Mouse (Mus musculus) liver, embryonic 16.5 days (tissue): ENCODE measurements around the gene Dthd1. TPM values are rescaled to one million over a fixed set of nuclear protein-coding genes. Genes with fewer than 3 reads are reported as not detected.

Source experiments
- ATAC-seq: fragments of 200-750 bp; cut with Nextera tagmentation; 2 replicates; pipeline ENCODE4 v1.8.0; 2017; ENCODE audit warnings: low read depth, mild to moderate bottlenecking, moderate number of reproducible peaks, moderate library complexity
- H3K27ac ChIP-seq: fragments of 300-500 bp; sonication (generic); 2 replicates; pipeline ENCODE4 v1.5.1; 2014; ENCODE audit warnings: mild to moderate bottlenecking, low read length
- H3K27me3 ChIP-seq: fragments of 300-500 bp; sonication (generic); 2 replicates; pipeline ENCODE4 v1.6.1; 2014; ENCODE audit warnings: low read depth, low read length, mixed read lengths; ENCODE audit not compliant: control insufficient read depth, insufficient read depth
- H3K36me3 ChIP-seq: fragments of 300-500 bp; sonication (generic); 2 replicates; pipeline ENCODE4 v1.6.1; 2014; ENCODE audit warnings: mild to moderate bottlenecking; ENCODE audit not compliant: control insufficient read depth, insufficient read depth
- H3K4me1 ChIP-seq: fragments of 300-500 bp; sonication (generic); 2 replicates; pipeline ENCODE4 v1.6.1; 2014; ENCODE audit warnings: low read depth, low read length, mixed read lengths; ENCODE audit not compliant: control insufficient read depth
- H3K4me2 ChIP-seq: fragments of 300-500 bp; sonication (generic); 2 replicates; pipeline ENCODE4 v1.6.1; 2014; ENCODE audit warnings: low read depth, low read length, mixed read lengths
- H3K4me3 ChIP-seq: fragments of 300-500 bp; sonication (generic); 2 replicates; pipeline ENCODE4 v1.5.1; 2014; ENCODE audit warnings: low read depth, mild to moderate bottlenecking, low read length
- H3K9ac ChIP-seq: fragments of 300-500 bp; sonication (generic); 2 replicates; pipeline ENCODE4 v1.6.1; 2014; ENCODE audit warnings: low read depth, low read length
- H3K9me3 ChIP-seq: fragments of 300-500 bp; sonication (generic); replicated peaks from 2 replicates; pipeline ENCODE4 v1.6.1; 2016; ENCODE audit warnings: low read length; ENCODE audit not compliant: control insufficient read depth
- polyA plus RNA-seq: library from polyadenylated mRNA; unstranded; fragments of >200 nt; fragmentation: Nextera tagmentation; extraction: Ambion mirVana; gene quantifications from 2 replicates; pipeline ENCODE4 v1.2.1, GENCODE M21; 2015

Dthd1 gene
- polyA plus RNA-seq, 1 experiment from 2014 or later = not detected

DNA sequence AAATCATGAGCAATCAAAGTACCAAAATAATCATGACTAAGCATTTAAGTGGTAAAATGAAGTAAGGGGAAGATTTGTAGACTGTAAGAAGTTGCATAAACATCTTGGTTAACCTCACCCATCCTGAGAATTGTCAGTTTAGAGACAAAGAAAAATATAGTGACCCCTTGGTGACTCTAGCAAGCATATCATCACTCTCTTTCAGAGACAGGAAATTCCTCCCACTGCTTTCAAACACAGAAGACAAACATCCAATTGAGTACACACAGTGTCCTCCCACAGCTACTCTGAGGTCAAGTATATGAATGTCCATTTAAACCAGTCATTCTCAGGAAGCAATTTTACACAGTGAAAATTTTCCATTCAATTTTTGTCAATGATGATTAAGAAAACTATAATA is 111.0 kb downstream of the Dthd1 start:
- no peak for ATAC-seq
- Histone ChIP-seq H3K27ac (no peak overlapping the region), H3K4me3 (no peak overlapping the region), H3K9me3 (no peaks in the 10 kb centered on the region), H3K4me2 (no peak overlapping the region), H3K27me3 (no peaks in the 10 kb centered on the region), H3K36me3 (no peaks in the 10 kb centered on the region), H3K4me1 (no peaks in the 10 kb centered on the region), H3K9ac (no peak overlapping the region)

Other genes with a start within 250 kb of the Dthd1 start
- 1.3 and 1.7 TPM in 2 replicates for gene Arap2, start 47.7 kb upstream of the Dthd1 start, polyA plus RNA-seq